Mouse (Mus musculus) ES-E14 (cell line): ENCODE data around the gene 1700049E17Rik1. TPM values are rescaled to one million over a fixed set of nuclear protein-coding genes. Genes with fewer than 3 reads are reported as not detected.
"Not testable (repeated sequence)": the region's sequence is repeated elsewhere in the genome, so short reads cannot be mapped to it uniquely, and the experiment has no call there.

Experiments used
- DNase-seq: peaks from one replicate; pipeline ENCODE4 v3.0.0-alpha.2; 2013; ENCODE audit warnings: low read depth, low spot score
- H3K27ac ChIP-seq: 2 replicates; pipeline ENCODE4 v1.5.1; 2012; ENCODE audit warnings: low read depth, mild to moderate bottlenecking, low read length, moderate library complexity, mixed read lengths; ENCODE audit not compliant: poor library complexity, insufficient read depth, severe bottlenecking
- H3K36me3 ChIP-seq: 2 replicates; pipeline ENCODE4 v1.6.1; 2012; ENCODE audit warnings: mild to moderate bottlenecking, low read length, moderate library complexity, mixed read lengths; ENCODE audit not compliant: control insufficient read depth, poor library complexity, insufficient read depth, severe bottlenecking
- H3K4me1 ChIP-seq, 2 experiments: fragments of 150-350 bp in 1 of 2; sonication (generic) in 1 of 2; 2 replicates each; pipeline ENCODE4 v1.6.1; 2012; ENCODE audit warnings: low read length in 2 of 2, mild to moderate bottlenecking in 1 of 2, mixed read lengths in 1 of 2; ENCODE audit not compliant: control insufficient read depth in 2 of 2, insufficient read depth in 2 of 2, poor library complexity in 1 of 2
- H3K4me3 ChIP-seq, 2 experiments: fragments of 150-350 bp in 1 of 2; sonication (generic) in 1 of 2; 2 replicates each; pipeline ENCODE4 v1.5.1; 2012; ENCODE audit warnings: low read length in 2 of 2, low read depth in 1 of 2, mild to moderate bottlenecking in 1 of 2, mixed read lengths in 1 of 2; ENCODE audit not compliant: insufficient read depth in 1 of 2, poor library complexity in 1 of 2, severe bottlenecking in 1 of 2
- H3K9ac ChIP-seq: 2 replicates; pipeline ENCODE4 v1.6.1; 2012; ENCODE audit warnings: low read depth, mild to moderate bottlenecking, low read length, mixed read lengths; ENCODE audit not compliant: poor library complexity, insufficient read depth, severe bottlenecking
- H3K9me3 ChIP-seq: fragments of 150-350 bp; sonication (generic); 2 replicates; pipeline ENCODE4 v1.6.1; 2012; ENCODE audit warnings: low read depth, mild to moderate bottlenecking, low read length; ENCODE audit not compliant: control insufficient read depth, insufficient read depth
- in situ Hi-C, 2 experiments: fragments of 600-800 bp; cut with MboI; formaldehyde crosslinking; loops; one replicate each; pipeline ENCODE4 v1.15.1; 2025; ENCODE audit warnings: low sequenced_read_pairs in 2 of 2, inconsistent platforms in 1 of 2; ENCODE audit not compliant: unreplicated experiment in 2 of 2
- total RNA-seq: library from RNA; depleted of rRNA; stranded (reverse); fragments of 300-350 nt; gene quantifications from 2 replicates; pipeline ENCODE4 v1.2.3, GENCODE M21; 2012; rRNA removed

Gene 1700049E17Rik1
- not detected in 2 replicates for total RNA-seq

- H3K9me3 ChIP-seq, in situ Hi-C loops, DNase-seq, H3K27ac ChIP-seq, H3K4me1 ChIP-seq, H3K9ac ChIP-seq, H3K36me3 ChIP-seq, H3K4me3 ChIP-seq: not testable (repeated sequence)
Measured at GRCm38 (mm10) chr14:41924649-41925048, at the start of gene 1700049E17Rik1. Gene 1700049E17Rik1 (plus strand): TSS chr14:41924949.

- DNase-seq, H3K36me3 ChIP-seq, H3K4me1 ChIP-seq, in situ Hi-C loops, H3K9me3 ChIP-seq, H3K9ac ChIP-seq, H3K4me3 ChIP-seq, H3K27ac ChIP-seq: not testable (repeated sequence)
Measured at GRCm38 (mm10) chr14:41907190-41907589, 17.6 kb upstream of the 1700049E17Rik1 start, which contains the start of gene Gm7980. Gene Gm7980 (minus strand): TSS chr14:41907290.

GRCm38 (mm10) chr14:41943695-41944094 is 18.9 kb downstream of the 1700049E17Rik1 start, which contains the start of gene 1700024B05Rik:
Gene 1700024B05Rik (plus strand): TSS chr14:41943995.
- H3K4me3 ChIP-seq, H3K9ac ChIP-seq, in situ Hi-C loops, H3K27ac ChIP-seq, H3K4me1 ChIP-seq, DNase-seq, H3K9me3 ChIP-seq, H3K36me3 ChIP-seq: not testable (repeated sequence)

- H3K9me3 ChIP-seq, DNase-seq, in situ Hi-C loops, H3K4me3 ChIP-seq, H3K4me1 ChIP-seq, H3K27ac ChIP-seq, H3K9ac ChIP-seq, H3K36me3 ChIP-seq: not testable (repeated sequence)
Measured at GRCm38 (mm10) chr14:41964095-41964494, 39.3 kb downstream of the 1700049E17Rik1 start.

- H3K36me3 ChIP-seq, H3K4me3 ChIP-seq, DNase-seq, H3K9me3 ChIP-seq, H3K4me1 ChIP-seq, H3K9ac ChIP-seq, H3K27ac ChIP-seq, in situ Hi-C loops: not testable (repeated sequence)
Measured at GRCm38 (mm10) chr14:41967827-41968226, 43.1 kb downstream of the 1700049E17Rik1 start, which contains the start of gene Gm6401. Gene Gm6401 (minus strand): TSS chr14:41967927.

- H3K9ac ChIP-seq, H3K27ac ChIP-seq, in situ Hi-C loops, H3K4me1 ChIP-seq, H3K9me3 ChIP-seq, DNase-seq, H3K4me3 ChIP-seq, H3K36me3 ChIP-seq: not testable (repeated sequence)
Measured at GRCm38 (mm10) chr14:41968596-41968995, 43.8 kb downstream of the 1700049E17Rik1 start.

Other genes with a start within 250 kb of the 1700049E17Rik1 start
- gene Gm8068, start 223.1 kb upstream of the 1700049E17Rik1 start, total RNA-seq = not detected in 2 replicates
- not detected in 2 replicates for gene Gm7929, start 174.3 kb upstream of the 1700049E17Rik1 start, total RNA-seq
- gene Gm47189, start 152.5 kb upstream of the 1700049E17Rik1 start, total RNA-seq = not detected in 2 replicates
- gene Gm7980, start 17.7 kb upstream of the 1700049E17Rik1 start, total RNA-seq = not detected in 2 replicates
- gene 1700024B05Rik, start 19.0 kb downstream of the 1700049E17Rik1 start, total RNA-seq = 0.16 and 0.22 TPM in 2 replicates
- gene Gm6401, start 43.0 kb downstream of the 1700049E17Rik1 start, total RNA-seq = not detected in 2 replicates
- not detected in 2 replicates for gene Gm3543, start 58.4 kb downstream of the 1700049E17Rik1 start, total RNA-seq
- not detected in 2 replicates for gene Gm7951, start 192.4 kb downstream of the 1700049E17Rik1 start, total RNA-seq
- not detected in 2 replicates for gene Gm17027, start 237.7 kb downstream of the 1700049E17Rik1 start, total RNA-seq